Mouse (Mus musculus) ES-Bruce4 (cell line): ENCODE measurements around the gene Exoc2. TPM values are rescaled to one million over a fixed set of nuclear protein-coding genes. Genes with fewer than 3 reads are reported as not detected.

ENCODE experiments used
- H3K27ac ChIP-seq: 2 replicates; pipeline ENCODE4 v1.5.1; 2012; ENCODE audit warnings: low read length, inconsistent platforms; ENCODE audit not compliant: insufficient read depth
- H3K27me3 ChIP-seq: 2 replicates; pipeline ENCODE4 v1.6.1; 2012; ENCODE audit warnings: mild to moderate bottlenecking, low read length, inconsistent platforms; ENCODE audit not compliant: control insufficient read depth, poor library complexity, insufficient read depth, severe bottlenecking
- H3K36me3 ChIP-seq: 2 replicates; pipeline ENCODE4 v1.6.1; 2012; ENCODE audit warnings: inconsistent platforms, mild to moderate bottlenecking, low read length, moderate library complexity; ENCODE audit not compliant: control insufficient read depth, poor library complexity, insufficient read depth, severe bottlenecking
- H3K4me1 ChIP-seq: one replicate; pipeline ENCODE4 v1.8.1; 2011; ENCODE audit warnings: low read length; ENCODE audit not compliant: control insufficient read depth, insufficient read depth
- H3K4me3 ChIP-seq: 2 replicates; pipeline ENCODE4 v1.5.1; 2011; ENCODE audit warnings: low read depth, mild to moderate bottlenecking, low read length
- H3K9ac ChIP-seq: 2 replicates; pipeline ENCODE4 v1.6.1; 2012; ENCODE audit warnings: low read depth, mild to moderate bottlenecking, inconsistent platforms; ENCODE audit not compliant: poor library complexity, severe bottlenecking
- H3K9me3 ChIP-seq: replicated peaks from 2 replicates; pipeline ENCODE4 v1.6.1; 2012; ENCODE audit warnings: mild to moderate bottlenecking, low read length, inconsistent platforms; ENCODE audit not compliant: control insufficient read depth, poor library complexity, insufficient read depth, severe bottlenecking
- CTCF ChIP-seq: IDR thresholded peaks from one replicate; pipeline ENCODE4 v1.8.1; 2011; ENCODE audit warnings: low read depth, low read length
- EP300 ChIP-seq: IDR thresholded peaks from 2 replicates; pipeline ENCODE4 v1.6.1; 2011; ENCODE audit warnings: low read depth, low read length; ENCODE audit not compliant: insufficient read depth
- POLR2A ChIP-seq: IDR thresholded peaks from one replicate; pipeline ENCODE4 v1.8.1; 2011; ENCODE audit warnings: low read length; ENCODE audit not compliant: insufficient read depth
- polyA plus RNA-seq: library from polyadenylated mRNA; stranded (reverse); fragments of >200 nt; gene quantifications from 2 replicates; pipeline ENCODE4 v1.2.4, GENCODE M21; 2011; ENCODE audit warnings: low read depth; ENCODE audit not compliant: missing spikeins, insufficient read depth, insufficient read length

Exoc2 gene
- polyA plus RNA-seq, 1 experiment, result 41.2 TPM

- TF ChIP-seq POLR2A, result no peak
- no peak for TF ChIP-seq CTCF
- TF ChIP-seq EP300, result no peak
- Histone ChIP-seq H3K27ac (no peak overlapping the region), H3K4me3 (no peak overlapping the region)
These were observed 164.7 kb downstream of the Exoc2 start for GRCm38 (mm10) chr13:30809240-30809639.

DNA sequence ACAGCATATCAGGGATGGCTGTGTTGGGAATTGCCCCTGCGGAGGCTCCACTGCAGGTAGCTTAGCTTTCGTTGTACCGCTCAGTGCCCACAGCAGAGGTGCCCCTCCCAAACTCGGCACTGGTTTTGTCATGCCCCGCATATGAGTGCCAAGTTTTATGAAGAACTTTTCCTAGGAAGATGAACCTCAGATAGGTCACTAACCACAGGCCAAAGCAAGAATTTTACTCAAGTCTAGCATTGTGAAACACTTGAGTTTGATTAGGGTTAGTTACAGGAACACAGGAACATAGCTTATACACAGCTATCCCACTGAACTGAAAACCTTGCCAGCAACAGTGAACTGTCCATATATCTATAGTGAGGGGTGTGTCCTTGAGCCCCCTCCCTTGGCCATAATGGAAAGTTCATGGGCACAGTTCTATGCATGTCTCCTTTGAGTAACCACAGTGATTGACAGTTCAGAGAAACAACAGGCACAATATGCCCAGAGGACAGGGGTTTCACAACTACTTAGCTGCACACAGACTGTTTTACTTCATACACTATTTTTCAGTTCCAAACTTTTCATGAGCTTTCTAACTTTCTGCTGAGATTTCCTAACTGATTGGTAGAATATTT lies 171.4 kb downstream of the Exoc2 start:
- H3K36me3 ChIP-seq, result no peaks in the 10 kb centered on the region
- H3K4me3 ChIP-seq, result no peak overlapping the region
- no peaks in the 10 kb centered on the region for H3K27me3 ChIP-seq
- no peak for TF ChIP-seq POLR2A
- TF ChIP-seq EP300, result no peak
- TF ChIP-seq CTCF, result no peak
- no peak overlapping the region for H3K9ac ChIP-seq
- no peaks in the 10 kb centered on the region for H3K4me1 ChIP-seq
- H3K9me3 ChIP-seq, result no peaks in the 10 kb centered on the region
- H3K27ac ChIP-seq, result no peak overlapping the region

More at GRCm38 (mm10) chr13:30809240-30809639, 164.7 kb downstream of the Exoc2 start:
- H3K4me1 ChIP-seq, result no peaks in the 10 kb centered on the region
- H3K9ac ChIP-seq, result no peak overlapping the region
- no peaks in the 10 kb centered on the region for H3K27me3 ChIP-seq
- H3K36me3 ChIP-seq, result no peaks in the 10 kb centered on the region
- H3K9me3 ChIP-seq, result no peaks in the 10 kb centered on the region

- Histone ChIP-seq H3K9ac (no peak overlapping the region), H3K4me1 (no peaks in the 10 kb centered on the region), H3K27me3 (no peaks in the 10 kb centered on the region), H3K36me3 (no peaks in the 10 kb centered on the region), H3K4me3 (no peak overlapping the region), H3K27ac (no peak overlapping the region), H3K9me3 (no peaks in the 10 kb centered on the region)
- TF ChIP-seq EP300, result no peak
- no peak for TF ChIP-seq CTCF
- TF ChIP-seq POLR2A, result no peak
These were observed 172.0 kb downstream of the Exoc2 start for GRCm38 (mm10) chr13:30801886-30802285.

- H3K36me3 ChIP-seq, result no peaks in the 10 kb centered on the region
- no peaks in the 10 kb centered on the region for H3K27me3 ChIP-seq
- H3K4me3 ChIP-seq, result no peak overlapping the region
- no peaks in the 10 kb centered on the region for H3K9me3 ChIP-seq
- no peak overlapping the region for H3K27ac ChIP-seq
- TF ChIP-seq CTCF, result no peak
- no peak for TF ChIP-seq POLR2A
- TF ChIP-seq EP300, result no peak
- H3K9ac ChIP-seq, result no peak overlapping the region
- no peaks in the 10 kb centered on the region for H3K4me1 ChIP-seq
These were observed 177.9 kb downstream of the Exoc2 start for GRCm38 (mm10) chr13:30795960-30796359.

GRCm38 (mm10) chr13:30793616-30794015 lies 180.3 kb downstream of the Exoc2 start:
- Histone ChIP-seq H3K27me3 (no peaks in the 10 kb centered on the region), H3K4me1 (no peaks in the 10 kb centered on the region), H3K9me3 (no peaks in the 10 kb centered on the region), H3K36me3 (no peaks in the 10 kb centered on the region), H3K9ac (no peak overlapping the region), H3K27ac (no peak overlapping the region), H3K4me3 (no peak overlapping the region)
- TF ChIP-seq EP300 (no peak), CTCF (no peak), POLR2A (no peak)

DNA sequence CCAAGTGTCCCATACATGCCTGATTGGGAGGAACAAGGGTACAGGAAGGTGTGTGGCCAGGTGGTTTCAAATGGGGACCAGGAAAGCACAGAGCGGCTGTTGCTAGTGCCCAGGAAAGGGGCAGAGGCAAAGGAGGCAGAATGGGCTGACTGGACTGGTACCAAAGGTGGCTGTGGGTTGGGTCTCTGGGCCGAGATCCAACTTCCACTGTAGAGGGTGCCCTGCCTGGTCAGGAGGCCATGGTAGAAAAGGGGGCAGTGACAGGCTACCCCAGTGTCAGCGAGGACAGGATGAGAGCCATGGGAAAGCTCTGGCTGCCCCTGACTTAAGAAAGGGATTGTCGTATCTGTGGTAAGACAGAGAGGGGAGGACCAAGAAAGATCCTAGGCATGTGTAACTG lies 180.7 kb downstream of the Exoc2 start:
- no peak overlapping the region for H3K4me3 ChIP-seq
- no peak overlapping the region for H3K9ac ChIP-seq
- H3K27ac ChIP-seq, result no peak overlapping the region
- TF ChIP-seq CTCF (no peak), EP300 (no peak), POLR2A (no peak)
- H3K36me3 ChIP-seq, result no peaks in the 10 kb centered on the region
- H3K27me3 ChIP-seq, result no peaks in the 10 kb centered on the region
- no peaks in the 10 kb centered on the region for H3K4me1 ChIP-seq
- H3K9me3 ChIP-seq, result no peaks in the 10 kb centered on the region
